Mouse (Mus musculus): ENCODE measurements around the gene Cers6.

GRCm38 (mm10) chr2:68955496-68955895 is 94.3 kb downstream of the Cers6 start:
- no peak for TF ChIP-seq CTCF (IDR thresholded peaks at IDR 0.05; ENCODE audit: low read depth)
- no peak for TF ChIP-seq EP300 (IDR thresholded peaks at IDR 0.05; ENCODE audit: low read depth)
